Comparison of ENCODE assay signal across 12 mouse cellular contexts in genomic region chr1:24195951-24196517, GRCm38 (mm10). TPM values are rescaled to one million over a fixed set of nuclear protein-coding genes. Genes with fewer than 3 reads are reported as not detected.
DNase-seq lines count a peak whose midpoint lies in the region; ATAC-seq and TF ChIP-seq lines count a peak whose summit lies in the region.
"Had no signal": no experiment of that assay in that cellular context is flagged by ENCODE, and none has a peak within 500 bp of the region (broad histone marks: within the 10 kb centered on the region; RNA-seq: fewer than 3 reads in every experiment).

No protein-coding gene starts in this region.

- no peaks in the 10 kb centered on the region for H3K36me3 ChIP-seq in lung, embryonic 14.5 days (ENCODE audit: insufficient read depth)
- no peaks in the 10 kb centered on the region for H3K36me3 ChIP-seq in embryonic facial prominence, embryonic 12.5 days
- no peaks in the 10 kb centered on the region for H3K36me3 ChIP-seq in forebrain, embryonic 16.5 days (ENCODE audit: control insufficient read depth, insufficient read depth)
- H3K36me3 ChIP-seq in neural tube, embryonic 11.5 days (ENCODE audit: control insufficient read depth, insufficient read depth, low read length), result no peaks in the 10 kb centered on the region
- H3K36me3 ChIP-seq: liver, embryonic 13.5 days had no signal

- H3K9ac ChIP-seq in lung, embryonic 14.5 days, result no peak overlapping the region; the same call in 1 of the 2 replicates
- H3K9ac ChIP-seq in embryonic facial prominence, embryonic 12.5 days, result peak overlapping the region; percentile 30
- H3K9ac ChIP-seq in forebrain, embryonic 16.5 days (replicated peaks; ENCODE audit: low read depth, low read length), result 0 out of 2 replicates have a peak overlapping the region, but pooled peaks have one; percentile 13
- H3K9ac ChIP-seq in neural tube, embryonic 11.5 days (ENCODE audit: low read length), result no peak overlapping the region
- H3K9ac ChIP-seq: liver, embryonic 13.5 days had no signal

- no peaks in the 10 kb centered on the region for H3K27me3 ChIP-seq in lung, embryonic 14.5 days (ENCODE audit: insufficient read depth, low read length)
- no peaks in the 10 kb centered on the region for H3K27me3 ChIP-seq in embryonic facial prominence, embryonic 12.5 days
- H3K27me3 ChIP-seq in forebrain, embryonic 16.5 days (replicated peaks; ENCODE audit: control insufficient read depth, insufficient read depth, low read length), result no peaks in the 10 kb centered on the region
- H3K27me3 ChIP-seq in neural tube, embryonic 11.5 days (ENCODE audit: control insufficient read depth, insufficient read depth, low read length), result no peaks in the 10 kb centered on the region
- H3K27me3 ChIP-seq: liver, embryonic 13.5 days had no signal

- peak; percentile 11 for DNase-seq in lung, embryonic 14.5 days
- no peak for DNase-seq in lung, adult 18-20 months
- peak; percentile 52 for DNase-seq in neural tube, embryonic 11.5 days (ENCODE audit: low spot score)
- DNase-seq in urinary bladder, postnatal 10 days (ENCODE audit: low spot score), result no peak
- no peak for DNase-seq in layer of hippocampus, adult 18-20 months (ENCODE audit: low spot score in 2 of 2)
- DNase-seq: adrenal gland, postnatal 10 days; liver, embryonic 13.5 days had no signal

- H3K4me3 ChIP-seq in lung, embryonic 14.5 days (ENCODE audit: low read depth, low read length), result no peak overlapping the region
- peak overlapping the region; percentile 36 for H3K4me3 ChIP-seq in embryonic facial prominence, embryonic 12.5 days
- H3K4me3 ChIP-seq in forebrain, embryonic 16.5 days (replicated peaks; ENCODE audit: low read length), result no peak overlapping the region
- H3K4me3 ChIP-seq in neural tube, embryonic 11.5 days (ENCODE audit: low read depth, low read length), result peak overlapping the region; percentile 27; the same call in 1 of the 2 replicates
- H3K4me3 ChIP-seq: liver, embryonic 13.5 days had no signal

- peak; percentile 84 for ATAC-seq in lung, embryonic 14.5 days (ENCODE audit: insufficient read depth)
- ATAC-seq in embryonic facial prominence, embryonic 12.5 days (ENCODE audit: insufficient number of reproducible peaks, insufficient read depth, low FRiP score, low TSS enrichment), result peak; percentile 88
- peak; percentile 56 for ATAC-seq in forebrain, embryonic 16.5 days
- no peak for ATAC-seq in neural tube, embryonic 11.5 days (ENCODE audit: insufficient read depth, low FRiP score, low TSS enrichment)

- 0 out of 2 replicates have a peak, but pooled peaks cover 12% of the 10 kb centered on the region for H3K4me1 ChIP-seq in lung, embryonic 14.5 days (ENCODE audit: insufficient read depth)
- H3K4me1 ChIP-seq in embryonic facial prominence, embryonic 12.5 days, result peaks cover 23% of the 10 kb centered on the region
- H3K4me1 ChIP-seq in forebrain, embryonic 16.5 days (replicated peaks; ENCODE audit: control insufficient read depth, insufficient read depth, low read length), result peaks cover 20% of the 10 kb centered on the region
- H3K4me1 ChIP-seq in neural tube, embryonic 11.5 days (ENCODE audit: control insufficient read depth, insufficient read depth, low read length), result no peaks in the 10 kb centered on the region
- H3K4me1 ChIP-seq: liver, embryonic 13.5 days had no signal

- H3K9me3 ChIP-seq in lung, embryonic 14.5 days (ENCODE audit: low read depth, low read length), result no peaks in the 10 kb centered on the region
- H3K9me3 ChIP-seq in embryonic facial prominence, embryonic 12.5 days, result no peaks in the 10 kb centered on the region
- no peaks in the 10 kb centered on the region for H3K9me3 ChIP-seq in forebrain, embryonic 16.5 days (ENCODE audit: control insufficient read depth, low read length)
- H3K9me3 ChIP-seq in neural tube, embryonic 11.5 days (ENCODE audit: control insufficient read depth, low read length), result no peaks in the 10 kb centered on the region
- H3K9me3 ChIP-seq: liver, embryonic 13.5 days had no signal

- H3K27ac ChIP-seq in lung, embryonic 14.5 days (ENCODE audit: low read depth), result peak overlapping the region; percentile 18; the same call in 1 of the 2 replicates
- H3K27ac ChIP-seq in embryonic facial prominence, embryonic 12.5 days, result peak overlapping the region; percentile 84
- H3K27ac ChIP-seq in forebrain, embryonic 16.5 days (ENCODE audit: low read length), result no peak overlapping the region
- H3K27ac ChIP-seq in neural tube, embryonic 11.5 days (ENCODE audit: low read depth, low read length), result peak overlapping the region; percentile 71; the same call in 1 of the 2 replicates
- H3K27ac ChIP-seq: liver, embryonic 13.5 days had no signal

- WGBS in lung, embryonic 14.5 days, result 12% methylated on average over 3 of the region's 3 CpGs
- WGBS in embryonic facial prominence, embryonic 12.5 days, result 0% methylated on average over 3 of the region's 3 CpGs
- 15% methylated on average over 3 of the region's 3 CpGs for WGBS in forebrain, embryonic 16.5 days
- WGBS in neural tube, embryonic 11.5 days, result 32% methylated on average over 3 of the region's 3 CpGs

- H3K4me2 ChIP-seq in lung, embryonic 14.5 days, result peak overlapping the region; percentile 45; the same call in 1 of the 2 replicates
- H3K4me2 ChIP-seq in embryonic facial prominence, embryonic 12.5 days (replicated peaks), result peak overlapping the region; percentile 50
- no peak overlapping the region for H3K4me2 ChIP-seq in forebrain, embryonic 16.5 days (ENCODE audit: low read length)
- H3K4me2 ChIP-seq in neural tube, embryonic 11.5 days (ENCODE audit: low read depth), result no peak overlapping the region; the same call in 1 of the 2 replicates
- H3K4me2 ChIP-seq: liver, embryonic 13.5 days had no signal

- TF ChIP-seq CTCF in lung, embryonic 14.5 days (IDR thresholded peaks at IDR 0.05; ENCODE audit: low read depth), result no peak

RNA-seq across cellular contexts. Expression of gene Col9a1, which starts 18.6 kb away (rescaled TPM):
- 5.7 and 7.7 TPM in 2 replicates for polyA plus RNA-seq in lung, embryonic 14.5 days (2014; fragmentation: Nextera tagmentation; extraction: Ambion mirVana)
- polyA plus RNA-seq in embryonic facial prominence, embryonic 12.5 days (2016; fragmentation: Nextera tagmentation; extraction: Ambion mirVana), result 132 and 134 TPM in 2 replicates
- polyA plus RNA-seq in forebrain, embryonic 16.5 days (2015; fragmentation: Nextera tagmentation; extraction: Ambion mirVana), result 1.0 and 3.8 TPM in 2 replicates
- 40.2 and 42.6 TPM in 2 replicates for polyA plus RNA-seq in neural tube, embryonic 11.5 days (2014; fragmentation: Nextera tagmentation; extraction: Ambion mirVana)
- total RNA-seq in layer of hippocampus, adult 18-20 months (2021), result under 1 TPM; 0.25 to 0.30 TPM
- total RNA-seq: granulocyte monocyte progenitor cell, adult 5-6 weeks; MEL had no signal
- polyA plus RNA-seq: spleen, adult 2 months had no signal

Comparison
In these comparisons a context has a peak if more than half of its experiments do, and no peak if none do; other contexts are left out.
1. DNase-seq: peak in lung, embryonic 14.5 days (single experiment) and neural tube, embryonic 11.5 days (single experiment); none in lung, adult 18-20 months (0 of 2), urinary bladder, postnatal 10 days (single experiment) and layer of hippocampus, adult 18-20 months (0 of 2).
2. H3K4me2 ChIP-seq: peak in lung, embryonic 14.5 days (single experiment) and embryonic facial prominence, embryonic 12.5 days (single experiment); none in forebrain, embryonic 16.5 days (single experiment) and neural tube, embryonic 11.5 days (single experiment).
3. H3K4me3 ChIP-seq: peak in embryonic facial prominence, embryonic 12.5 days (single experiment) and neural tube, embryonic 11.5 days (single experiment); none in lung, embryonic 14.5 days (single experiment) and forebrain, embryonic 16.5 days (single experiment).
4. H3K9ac ChIP-seq: peak in embryonic facial prominence, embryonic 12.5 days (single experiment) and forebrain, embryonic 16.5 days (single experiment); none in lung, embryonic 14.5 days (single experiment) and neural tube, embryonic 11.5 days (single experiment).